Mouse (Mus musculus) ovary, postnatal 14 days (tissue): Measurements from ENCODE around the gene Arl4d.
"Not testable (repeated sequence)": the region's sequence is repeated elsewhere in the genome, so short reads cannot be mapped to it uniquely, and the experiment has no call there.

ENCODE experiments used
- DNase-seq: peaks from one replicate; pipeline ENCODE4 v3.0.0; 2022; ENCODE audit warnings: low spot score

The Arl4d gene

DNA sequence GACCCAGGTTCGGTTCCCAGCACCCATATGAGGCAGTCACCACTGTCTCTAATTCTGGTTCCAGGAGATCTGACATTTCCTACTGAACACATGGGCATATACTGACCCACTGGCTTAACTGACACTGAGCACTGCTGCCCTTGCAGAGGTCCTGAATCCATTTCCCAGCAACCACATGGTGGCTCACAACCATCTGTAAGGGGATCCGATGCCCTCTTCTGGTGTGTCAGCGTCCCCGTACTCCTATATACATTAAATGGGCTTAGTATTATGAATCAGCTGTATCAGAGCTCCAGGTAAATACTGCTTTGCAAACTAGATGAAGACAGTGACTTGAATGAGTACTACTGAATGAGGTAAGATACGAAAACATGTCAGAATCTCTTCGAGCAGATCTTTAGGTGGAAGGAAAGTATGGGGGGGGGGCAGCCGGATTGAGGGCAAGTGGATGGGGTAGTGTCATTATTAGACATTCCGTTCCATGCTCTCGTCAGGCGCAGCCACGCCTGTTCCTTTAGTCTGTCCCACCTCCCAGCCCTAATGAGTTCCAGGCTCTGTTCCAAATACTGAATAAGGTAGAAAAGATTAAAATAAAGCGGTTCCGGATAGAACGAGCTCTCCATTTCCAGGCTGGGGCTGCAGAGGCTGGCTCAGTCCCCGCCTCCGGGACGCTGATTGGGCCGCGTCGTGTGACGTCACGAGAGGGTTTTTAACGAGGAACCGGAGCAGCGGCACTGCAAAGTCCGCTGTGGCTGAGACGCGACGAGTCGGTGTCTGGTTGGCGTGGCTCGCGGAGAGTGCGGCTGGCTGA, at the start of gene Arl4d:
Gene Arl4d (plus strand): TSS at position 717 of the 811 bp plus-strand sequence.
- peak; percentile 97 for DNase-seq

DNA sequence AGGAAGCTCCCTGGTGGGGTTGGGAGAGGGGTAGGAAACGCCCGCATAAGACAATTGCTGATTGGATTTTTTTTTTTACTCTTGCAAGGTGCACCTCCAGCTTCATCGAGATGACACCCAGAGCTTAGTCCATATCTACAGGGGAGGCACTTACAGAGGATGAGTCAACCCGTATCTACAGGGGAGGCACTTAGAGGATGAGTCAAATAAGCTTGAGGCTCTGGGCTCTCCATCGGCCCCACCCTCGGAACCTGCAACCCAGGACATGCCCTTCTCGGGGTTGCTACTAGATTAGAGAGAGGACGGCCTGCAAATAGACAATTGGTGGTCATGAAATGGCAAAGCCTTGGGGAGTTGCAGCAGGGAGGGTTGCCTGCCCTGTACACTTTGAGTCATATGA, 49.2 kb upstream of the Arl4d start:
- no peak for DNase-seq

DNA sequence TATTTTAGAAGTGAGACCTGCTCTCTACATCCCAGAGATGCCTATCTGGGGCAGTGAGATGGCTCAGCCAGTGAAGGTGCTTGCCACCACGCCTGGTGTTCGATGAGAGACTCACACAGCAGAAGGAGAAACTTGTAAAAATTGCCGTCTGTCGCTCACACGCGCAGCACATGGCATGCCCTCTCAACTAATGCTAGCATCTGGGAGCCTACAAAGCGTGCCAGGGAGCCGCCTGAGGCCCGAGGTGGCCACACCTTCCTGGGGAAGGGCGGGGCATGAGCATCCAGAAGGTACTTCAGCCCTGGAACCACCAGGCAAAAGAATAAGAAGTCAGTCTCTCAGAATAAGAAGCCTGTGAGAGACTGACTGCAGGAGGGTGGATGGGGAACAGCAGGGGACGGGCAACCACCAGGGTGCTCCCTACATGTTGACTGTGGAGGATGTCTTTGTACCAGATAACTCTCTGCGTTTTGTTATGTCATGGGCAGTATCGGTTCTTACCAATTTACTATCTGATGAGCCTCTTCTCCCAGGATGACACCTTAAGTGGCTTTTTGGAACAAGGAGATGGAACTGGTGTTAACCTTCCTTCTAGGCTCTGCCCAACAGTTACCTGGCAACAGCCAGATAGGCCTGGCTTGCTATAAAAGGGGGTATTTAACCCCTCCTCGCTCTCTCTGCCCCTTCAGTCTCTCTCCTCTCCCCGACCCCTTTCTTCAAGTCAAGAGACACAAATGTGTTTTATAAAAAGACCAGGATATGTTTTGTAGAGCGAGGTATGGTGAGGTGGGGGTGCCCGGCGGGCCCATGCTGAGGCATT, 48.2 kb upstream of the Arl4d start:
- no peak for DNase-seq

DNA sequence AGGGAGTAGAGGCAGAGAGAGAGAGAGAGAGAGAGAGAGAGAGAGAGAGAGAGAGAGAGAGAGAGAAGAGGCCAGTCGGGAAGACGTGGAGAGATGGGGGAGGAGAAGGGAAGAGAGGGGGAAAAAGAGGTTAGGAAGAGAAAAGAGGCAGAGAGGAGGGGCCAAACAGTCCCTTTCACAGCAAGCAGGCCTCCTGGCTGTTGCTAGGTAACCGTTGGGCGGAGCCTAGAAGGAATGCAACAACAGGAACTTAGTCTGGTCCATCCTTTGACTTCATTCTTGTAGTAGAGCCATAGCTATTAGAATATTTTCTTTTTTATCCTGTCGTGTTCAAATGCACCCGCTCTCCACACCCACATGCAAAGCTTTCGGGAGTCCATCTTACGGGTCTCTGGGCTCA, 47.5 kb upstream of the Arl4d start:
- DNase-seq, result no peak

DNA sequence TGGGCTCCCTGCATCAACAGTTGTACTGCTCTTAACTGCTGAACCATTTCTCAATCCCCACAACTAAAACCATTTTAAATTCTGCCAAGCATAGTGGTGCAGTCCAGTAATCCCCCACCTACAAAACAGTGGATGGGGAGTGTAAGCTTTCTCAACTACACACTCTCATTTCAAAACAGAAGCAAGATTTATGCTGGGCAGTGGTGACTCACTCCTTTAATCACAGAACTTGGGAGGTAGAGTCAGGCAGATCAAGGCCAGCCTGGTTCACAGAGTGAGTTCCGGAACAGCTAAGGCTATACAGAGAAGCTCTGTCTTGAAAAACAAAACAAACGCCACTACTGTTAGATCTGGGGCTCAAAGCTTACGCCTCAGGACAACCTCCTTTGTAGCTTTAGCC, 46.7 kb upstream of the Arl4d start:
- DNase-seq, result no peak

DNA sequence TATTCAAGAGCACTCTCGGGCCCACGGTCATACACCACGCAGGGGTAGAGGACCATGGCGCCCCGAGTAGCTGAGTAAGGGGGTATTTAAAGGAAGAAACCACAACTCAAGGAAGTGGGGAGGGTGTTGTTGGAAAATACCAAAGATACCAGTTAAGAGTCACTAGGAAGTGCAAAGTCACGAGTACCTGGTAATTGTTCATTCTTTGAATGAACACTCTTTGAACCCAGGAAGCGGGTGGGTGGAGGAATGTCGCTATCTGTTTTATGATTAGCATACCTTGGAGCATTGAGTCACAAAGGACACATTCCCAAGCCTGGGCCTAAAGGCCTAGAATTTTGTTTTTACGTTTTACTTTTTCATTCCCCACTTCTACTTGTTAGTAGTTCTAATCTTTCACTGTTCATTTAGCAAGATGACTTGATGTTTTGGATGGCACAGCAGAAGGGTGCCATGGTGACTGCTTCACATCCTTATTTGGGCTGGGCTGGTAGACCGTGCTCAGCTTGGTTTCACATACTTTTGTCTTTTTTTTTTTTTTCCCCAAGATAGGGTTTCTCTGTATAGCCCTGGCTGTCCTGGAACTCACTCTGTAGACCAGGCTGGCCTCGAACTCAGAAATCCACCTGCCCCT, 45.2 kb upstream of the Arl4d start:
- DNase-seq, result not testable (repeated sequence)

DNA sequence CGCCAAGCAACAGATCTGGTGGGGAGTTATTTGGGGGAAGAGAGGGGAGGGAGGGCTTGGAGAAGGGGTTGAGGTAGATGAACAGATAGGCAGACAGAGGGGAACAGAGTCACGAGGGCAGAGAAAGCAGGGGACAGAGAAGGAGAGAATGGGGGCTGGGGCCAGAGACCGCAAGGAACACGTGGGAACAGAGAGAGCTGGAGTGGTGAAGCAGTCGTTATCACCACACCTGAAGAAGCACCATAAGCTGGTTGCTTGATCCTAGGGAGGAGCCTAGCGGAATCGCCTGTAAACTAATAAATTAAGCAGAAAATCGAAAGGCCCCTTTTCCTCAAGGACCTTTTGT, 38.7 kb upstream of the Arl4d start:
- no peak for DNase-seq

DNA sequence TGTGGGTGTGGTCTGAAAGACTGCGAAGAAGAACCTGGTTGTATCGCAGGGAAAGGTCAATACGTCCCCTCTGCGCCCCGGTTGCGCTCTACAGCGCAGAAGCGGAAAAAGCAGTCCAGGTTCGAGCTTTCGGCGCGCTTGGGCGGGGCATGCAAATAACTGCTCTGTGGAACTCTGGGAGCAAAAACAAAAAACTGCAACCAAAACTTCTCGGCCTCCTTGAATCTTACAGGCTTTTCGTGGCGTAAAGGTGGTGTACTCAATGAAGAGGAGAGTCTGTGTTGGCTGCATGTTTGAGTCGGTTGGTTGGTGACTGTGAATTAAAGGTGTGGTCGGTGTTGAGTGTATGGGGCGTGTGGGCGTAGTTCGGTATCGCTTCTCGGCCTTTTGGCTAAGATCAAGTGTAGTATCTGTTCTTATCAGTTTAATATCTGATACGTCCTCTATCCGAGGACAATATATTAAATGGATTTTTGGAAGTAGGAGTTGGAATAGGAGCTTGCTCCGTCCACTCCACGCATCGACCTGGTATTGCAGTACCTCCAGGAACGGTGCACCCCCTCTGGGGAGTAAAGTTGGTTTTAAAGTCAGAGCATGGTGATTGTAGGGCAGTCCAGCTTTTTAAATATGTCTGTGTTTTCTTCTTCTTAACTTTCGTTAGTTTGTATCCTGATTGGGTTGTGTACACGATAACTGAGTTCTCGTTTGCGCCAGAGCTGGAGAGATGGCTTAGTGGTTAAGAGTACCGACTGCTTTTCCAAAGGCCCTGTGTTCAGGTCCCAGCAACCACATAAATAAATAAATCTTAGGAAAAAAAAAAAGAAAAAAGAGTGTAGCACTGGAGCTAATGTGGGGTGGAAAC, 38.1 kb upstream of the Arl4d start, which contains the start of gene Rdm1:
Gene Rdm1 (plus strand): TSS at position 201 of the 862 bp plus-strand sequence.
- DNase-seq, result peak; percentile 70

DNA sequence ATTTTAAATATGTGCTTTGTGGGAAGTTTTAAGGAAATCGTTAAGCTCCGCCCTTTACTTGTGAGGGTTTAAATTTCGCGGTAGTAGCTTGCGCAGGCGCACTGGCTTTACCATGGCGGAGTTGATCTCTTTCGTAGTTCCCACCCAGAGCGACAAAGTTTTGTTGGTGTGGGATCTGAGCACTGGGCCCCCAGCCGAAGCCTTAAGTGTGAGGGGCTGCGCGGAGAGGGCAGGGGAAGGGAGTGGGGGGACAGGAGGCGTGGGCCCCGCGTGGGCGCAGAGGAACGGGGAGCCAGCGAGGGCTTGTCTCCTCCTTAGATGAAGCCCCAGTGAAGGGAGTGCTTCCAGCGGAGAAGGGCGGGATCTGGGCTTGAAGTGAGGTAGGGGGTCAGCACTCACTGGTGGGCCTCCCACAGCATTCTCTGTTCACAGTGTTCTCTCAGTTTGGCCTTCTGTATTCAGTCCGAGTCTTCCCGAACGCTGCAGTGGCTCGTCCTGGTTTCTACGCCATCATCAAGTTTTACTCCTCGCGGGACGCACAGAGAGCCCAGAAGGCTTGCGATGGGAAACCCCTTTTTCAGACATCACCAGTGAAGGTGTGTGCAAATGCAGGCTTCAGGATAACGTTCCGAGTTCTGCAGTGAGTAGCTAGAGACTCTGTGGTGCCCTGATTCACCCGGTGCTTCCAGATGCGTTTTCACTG, 37.3 kb upstream of the Arl4d start:
- peak; percentile 89 for DNase-seq

DNA sequence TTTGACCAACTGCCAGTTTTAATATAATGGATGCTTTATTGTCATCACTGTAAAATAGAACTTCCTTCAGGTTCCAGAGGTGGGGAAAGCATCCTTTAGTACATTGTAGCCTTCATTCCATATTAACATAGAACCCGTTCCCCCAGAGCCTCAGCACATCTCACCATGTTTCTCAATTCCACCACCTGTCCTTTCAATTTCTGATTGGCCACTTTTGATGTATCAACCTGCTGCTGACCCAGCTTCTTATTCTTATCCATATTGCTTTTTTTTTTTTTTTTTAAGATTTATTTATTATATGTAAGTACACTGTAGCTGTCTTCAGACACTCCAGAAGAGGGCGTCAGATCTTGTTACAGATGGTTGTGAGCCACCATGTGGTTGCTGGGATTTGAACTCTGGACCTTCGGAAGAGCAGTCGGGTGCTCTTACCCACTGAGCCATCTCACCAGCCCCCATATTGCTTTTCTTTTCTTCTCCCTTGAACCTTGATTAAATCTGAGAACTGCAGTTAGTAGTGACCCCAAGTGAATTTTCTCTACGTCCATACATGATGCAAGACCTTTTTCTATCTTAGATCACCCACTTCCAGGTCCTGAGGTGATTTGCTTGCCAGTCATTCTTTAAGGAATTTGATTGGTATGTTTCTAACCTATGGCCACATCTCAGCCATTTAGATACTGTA, 36.5 kb upstream of the Arl4d start:
- not testable (repeated sequence) for DNase-seq

DNA sequence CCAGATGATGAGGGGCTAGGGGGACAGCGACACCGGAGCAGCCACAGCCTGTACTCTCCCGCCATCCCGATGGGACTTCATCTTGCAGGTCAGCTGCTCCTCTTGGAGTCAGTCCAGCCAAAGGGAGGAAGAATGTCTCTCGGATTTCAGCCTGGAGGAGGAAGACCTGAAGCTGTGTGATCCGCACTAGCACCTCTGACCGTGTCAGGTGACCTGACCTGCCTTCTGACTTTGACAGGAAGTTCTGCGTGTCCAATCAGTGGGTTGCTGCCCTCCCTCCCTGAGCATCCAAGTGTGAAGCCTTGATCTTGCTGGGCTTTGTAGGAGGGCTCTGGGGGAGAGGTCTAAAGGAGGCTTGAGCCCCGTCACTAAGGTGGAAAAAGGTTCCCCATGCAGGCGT, 29.7 kb upstream of the Arl4d start:
- DNase-seq, result no peak

DNA sequence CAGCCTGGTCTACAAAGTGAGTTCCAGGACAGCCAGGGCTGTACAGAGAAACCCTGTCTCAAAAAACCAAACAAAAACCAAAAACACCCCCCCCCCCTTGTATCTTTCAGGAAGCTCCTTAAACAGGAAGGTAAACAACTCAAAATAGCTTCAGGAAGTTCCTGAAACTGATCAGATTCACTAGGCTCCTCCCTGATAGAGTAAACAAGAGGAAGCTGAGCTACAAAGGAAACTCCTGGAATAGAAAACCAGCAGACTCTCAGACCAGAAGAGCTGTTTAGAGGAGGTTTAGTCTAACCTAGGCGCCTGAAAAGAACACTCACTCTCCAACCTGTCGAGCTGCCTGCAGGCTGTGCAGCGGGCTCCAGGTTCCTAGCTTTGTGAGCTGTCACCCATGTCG, 25.6 kb upstream of the Arl4d start:
- DNase-seq, result no peak

DNA sequence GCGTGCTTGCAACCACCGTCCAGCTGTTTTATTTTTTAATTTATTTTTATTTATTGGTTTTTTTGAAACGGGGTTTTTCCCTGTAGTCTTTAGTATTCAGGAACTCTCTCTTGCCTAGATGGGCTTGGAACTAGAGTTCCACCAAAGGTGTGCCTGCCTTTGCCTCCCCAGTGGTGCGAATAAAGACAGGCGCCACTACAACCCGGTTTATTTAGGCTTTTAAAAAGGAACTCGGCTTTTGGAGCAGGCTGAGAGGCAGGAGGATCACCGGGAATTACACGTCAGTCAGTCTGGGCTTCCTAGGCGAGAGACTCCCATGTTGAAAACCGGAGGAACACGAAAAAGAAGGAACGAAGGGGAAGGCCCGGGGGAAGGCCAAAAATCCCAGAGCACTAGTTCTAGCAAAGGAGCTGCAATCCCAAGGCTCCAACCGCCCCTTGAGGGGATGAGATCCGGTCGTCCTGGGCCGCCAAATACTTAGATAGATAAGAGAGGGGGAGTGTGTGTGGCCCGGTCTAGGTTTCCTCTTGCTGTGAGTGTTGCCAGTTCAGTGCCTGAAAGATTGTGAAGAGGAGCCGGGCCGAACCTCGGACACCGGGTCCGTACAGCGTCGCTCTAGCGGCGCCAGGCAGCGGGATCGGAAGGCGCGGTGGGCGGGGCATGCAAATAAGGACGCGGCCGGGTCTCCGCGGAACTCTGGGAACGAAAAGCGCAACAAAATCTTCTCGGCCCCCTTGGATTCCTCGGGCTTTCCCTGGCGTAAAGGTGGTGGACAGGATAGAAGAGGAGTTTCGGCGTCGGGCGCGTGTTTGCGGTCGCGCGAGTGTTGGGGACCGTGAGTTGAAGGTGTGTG, 24.3 kb upstream of the Arl4d start:
- DNase-seq, result peak; percentile 70

DNA sequence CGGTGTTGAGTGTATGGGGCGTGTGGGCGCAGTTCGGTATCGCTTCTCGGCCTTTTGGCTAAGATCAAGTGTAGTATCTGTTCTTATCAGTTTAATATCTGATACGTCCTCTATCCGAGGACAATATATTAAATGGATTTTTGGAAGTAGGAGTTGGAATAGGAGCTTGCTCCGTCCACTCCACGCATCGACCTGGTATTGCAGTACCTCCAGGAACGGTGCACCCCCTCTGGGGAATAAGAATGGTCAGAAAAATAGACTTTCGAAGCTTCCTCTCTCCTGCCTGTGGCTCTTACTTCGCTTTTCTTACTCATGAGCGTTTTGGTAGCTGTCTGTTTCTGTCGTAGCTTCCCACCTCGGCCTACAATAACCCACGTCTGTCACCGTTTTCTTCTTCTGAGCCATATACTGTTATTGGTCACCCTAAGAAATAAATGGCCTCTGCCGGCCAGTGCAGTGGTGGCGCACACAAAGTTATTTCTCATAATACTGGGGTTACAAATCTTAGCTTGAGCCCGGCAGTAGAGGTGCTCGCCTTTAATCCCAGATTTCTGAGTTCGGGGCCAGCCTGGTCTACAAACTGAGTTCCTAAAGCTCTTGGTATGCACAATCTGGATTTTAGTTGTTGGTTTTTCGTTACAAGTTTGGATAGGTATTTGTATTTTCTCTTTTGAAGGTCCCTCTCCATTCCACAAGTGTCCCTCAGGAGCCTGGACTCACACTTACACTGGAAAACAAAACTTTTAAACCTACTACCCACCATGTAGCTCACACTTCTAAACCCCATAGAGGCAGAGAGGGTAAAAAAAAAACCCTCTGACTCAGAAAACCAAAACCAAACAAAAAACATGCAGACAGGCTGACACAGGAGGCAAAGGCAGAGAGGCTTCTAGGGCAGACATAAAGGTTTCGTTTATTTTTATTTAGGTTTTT, 23.4 kb upstream of the Arl4d start:
- not testable (repeated sequence) for DNase-seq

DNA sequence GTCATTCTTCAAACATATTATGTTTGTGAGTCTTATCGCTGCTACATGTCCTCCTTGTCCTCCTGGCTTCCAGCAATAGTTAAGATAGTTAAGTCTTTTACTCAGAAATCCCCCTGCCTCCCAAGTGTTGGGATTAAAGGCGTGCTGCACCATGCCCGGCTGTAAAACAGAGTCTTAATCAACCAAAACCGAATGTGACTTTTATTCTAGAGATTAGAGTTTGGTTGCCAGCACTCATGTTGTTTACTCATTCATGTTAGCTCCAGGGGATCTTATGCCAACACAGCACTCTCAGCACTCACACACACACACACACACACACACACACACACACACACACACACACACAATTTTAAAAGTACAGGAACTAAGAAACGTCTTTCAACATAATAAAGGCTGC, 22.4 kb upstream of the Arl4d start:
- DNase-seq, result no peak

DNA sequence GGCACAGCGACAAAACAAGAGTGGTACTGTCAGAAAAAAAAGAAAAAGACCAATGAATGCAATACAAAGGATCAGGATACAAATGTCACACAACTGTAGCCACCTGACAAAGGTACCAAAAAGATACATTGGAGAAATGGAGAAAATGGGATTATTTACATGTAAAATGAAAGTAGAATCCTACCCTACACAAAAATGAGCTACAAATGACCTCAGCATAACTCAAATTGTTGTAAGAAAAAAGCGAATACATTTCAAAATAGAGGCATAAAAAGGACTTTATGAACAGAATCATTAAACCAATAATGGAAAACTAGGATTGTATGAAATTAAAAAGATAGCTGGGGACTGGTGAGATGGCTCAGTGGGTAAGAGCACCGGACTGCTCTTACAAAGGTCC, 20.8 kb upstream of the Arl4d start:
- no peak for DNase-seq

DNA sequence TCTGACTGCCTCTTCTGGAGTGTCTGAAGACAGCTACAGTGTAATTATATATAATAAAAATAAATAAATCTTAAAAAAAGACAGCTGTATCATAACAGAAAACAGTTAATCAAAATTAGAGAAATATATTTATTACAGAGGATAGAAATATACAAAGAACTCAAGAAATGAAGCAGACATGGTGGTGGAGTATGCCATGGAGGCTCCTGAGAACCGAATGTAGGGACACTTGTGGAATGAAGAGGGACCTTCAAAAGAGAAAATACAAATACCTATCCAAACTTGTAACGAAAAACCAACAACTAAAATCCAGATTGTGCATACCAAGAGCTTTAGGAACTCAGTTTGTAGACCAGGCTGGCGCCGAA, 20.3 kb upstream of the Arl4d start:
- DNase-seq, result not testable (repeated sequence)

DNA sequence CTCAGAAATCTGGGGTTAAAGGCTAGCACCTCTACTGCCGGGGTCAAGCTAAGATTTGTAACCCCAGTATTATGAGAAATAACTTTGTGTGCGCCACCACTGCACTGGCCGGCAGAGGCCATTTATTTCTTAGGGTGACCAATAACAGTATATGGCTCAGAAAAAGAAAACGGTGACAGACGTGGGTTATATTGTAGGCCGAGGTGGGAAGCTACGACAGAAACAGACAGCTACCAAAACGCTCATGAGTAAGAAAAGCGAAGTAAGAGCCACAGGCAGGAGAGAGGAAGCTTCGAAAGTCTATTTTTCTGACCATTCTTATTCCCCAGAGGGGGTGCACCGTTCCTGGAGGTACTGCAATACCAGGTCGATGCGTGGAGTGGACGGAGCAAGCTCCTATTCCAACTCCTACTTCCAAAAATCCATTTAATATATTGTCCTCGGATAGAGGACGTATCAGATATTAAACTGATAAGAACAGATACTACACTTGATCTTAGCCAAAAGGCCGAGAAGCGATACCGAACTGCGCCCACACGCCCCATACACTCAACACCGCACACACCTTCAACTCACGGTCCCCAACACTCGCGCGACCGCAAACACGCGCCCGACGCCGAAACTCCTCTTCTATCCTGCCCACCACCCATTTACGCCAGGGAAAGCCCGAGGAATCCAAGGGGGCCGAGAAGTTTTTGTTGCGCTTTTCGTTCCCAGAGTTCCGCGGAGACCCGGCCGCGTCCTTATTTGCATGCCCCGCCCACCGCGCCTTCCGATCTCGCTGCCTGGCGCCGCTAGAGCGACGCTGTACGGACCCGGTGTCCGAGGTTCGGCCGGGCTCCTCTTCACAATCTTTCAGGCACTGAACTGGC, 19.7 kb upstream of the Arl4d start:
- peak; percentile 52 for DNase-seq
